Mouse (Mus musculus) hindbrain, embryonic 12.5 days (tissue): ENCODE measurements at regions not wholly inside any gene's neighbourhood (a gene's known extent, or its start where the extent isn't known, plus 50 kb on each side); places are given as distances from the start of the nearest gene placed in this dataset.

Experiments used
- ATAC-seq: fragments of 200-750 bp; cut with Nextera tagmentation; 2 replicates; pipeline ENCODE4 v1.8.0; 2017; ENCODE audit warnings: moderate TSS enrichment; ENCODE audit not compliant: low FRiP score
- H3K27ac ChIP-seq: fragments of 300-500 bp; sonication (generic); 2 replicates; pipeline ENCODE4 v1.5.1; 2016; ENCODE audit warnings: mild to moderate bottlenecking
- H3K27me3 ChIP-seq: fragments of 300-500 bp; sonication (generic); 2 replicates; pipeline ENCODE4 v1.6.1; 2016; ENCODE audit warnings: mild to moderate bottlenecking
- H3K36me3 ChIP-seq: fragments of 300-500 bp; sonication (generic); 2 replicates; pipeline ENCODE4 v1.6.1; 2016; ENCODE audit warnings: mild to moderate bottlenecking
- H3K4me1 ChIP-seq: fragments of 300-500 bp; sonication (generic); 2 replicates; pipeline ENCODE4 v1.6.1; 2016
- H3K4me2 ChIP-seq: fragments of 300-500 bp; sonication (generic); replicated peaks from 2 replicates; pipeline ENCODE4 v1.6.1; 2016; ENCODE audit warnings: mild to moderate bottlenecking
- H3K4me3 ChIP-seq: fragments of 300-500 bp; sonication (generic); 2 replicates; pipeline ENCODE4 v1.5.1; 2016; ENCODE audit warnings: mild to moderate bottlenecking
- H3K9ac ChIP-seq: fragments of 300-500 bp; sonication (generic); 2 replicates; pipeline ENCODE4 v1.6.1; 2016; ENCODE audit warnings: mild to moderate bottlenecking, moderate library complexity
- H3K9me3 ChIP-seq: fragments of 300-500 bp; sonication (generic); replicated peaks from 2 replicates; pipeline ENCODE4 v1.6.1; 2016; ENCODE audit warnings: mild to moderate bottlenecking
- WGBS: fragments of 180-500 bp; shearing (Covaris S2); methylation state at CpG from one replicate; pipeline ENCODE4 v1.1.7; 2016; 5-methylcytosine and 5-hydroxymethylcytosine counted together

- no peaks in the 10 kb centered on the region for H3K27me3 ChIP-seq
- no peaks in the 10 kb centered on the region for H3K36me3 ChIP-seq
- no peaks in the 10 kb centered on the region for H3K9me3 ChIP-seq
- H3K27ac ChIP-seq: no peak overlapping the region
- H3K4me1 ChIP-seq: no peaks in the 10 kb centered on the region
- ATAC-seq: no peak
- no peak overlapping the region for H3K4me2 ChIP-seq
- no peak overlapping the region for H3K9ac ChIP-seq
- 60% methylated on average over 6 of the region's 6 CpGs for WGBS
- no peak overlapping the region for H3K4me3 ChIP-seq
Measured at GRCm38 (mm10) chrX:60833456-60833855, 59.8 kb downstream of the Sox3 start.

GRCm38 (mm10) chrX:60831330-60832027, 61.8 kb downstream of the Sox3 start:
- H3K27me3 ChIP-seq: no peaks in the 10 kb centered on the region
- peak overlapping the region; percentile 36 for H3K4me2 ChIP-seq
- 33% methylated on average over 20 of the region's 22 CpGs for WGBS
- no peaks in the 10 kb centered on the region for H3K36me3 ChIP-seq
- no peaks in the 10 kb centered on the region for H3K4me1 ChIP-seq
- peak; percentile 69 for ATAC-seq
- H3K27ac ChIP-seq: no peak overlapping the region
- H3K9ac ChIP-seq: no peak overlapping the region
- no peak overlapping the region for H3K4me3 ChIP-seq
- H3K9me3 ChIP-seq: no peaks in the 10 kb centered on the region

- no peak for ATAC-seq
- H3K9me3 ChIP-seq: no peaks in the 10 kb centered on the region
- WGBS: 78% methylated on average over 9 of the region's 9 CpGs
- H3K9ac ChIP-seq: no peak overlapping the region
- no peaks in the 10 kb centered on the region for H3K27me3 ChIP-seq
- no peak overlapping the region for H3K27ac ChIP-seq
- H3K36me3 ChIP-seq: no peaks in the 10 kb centered on the region
- no peak overlapping the region for H3K4me2 ChIP-seq
- no peak overlapping the region for H3K4me3 ChIP-seq
- H3K4me1 ChIP-seq: no peaks in the 10 kb centered on the region
Measured at GRCm38 (mm10) chrX:60825181-60826080, 67.8 kb downstream of the Sox3 start.

GRCm38 (mm10) chrX:60798567-60798966, 94.7 kb downstream of the Sox3 start:
- no peak overlapping the region for H3K9ac ChIP-seq
- H3K4me3 ChIP-seq: no peak overlapping the region
- no peaks in the 10 kb centered on the region for H3K9me3 ChIP-seq
- H3K27me3 ChIP-seq: no peaks in the 10 kb centered on the region
- WGBS: 56% methylated on average over 5 of the region's 5 CpGs
- no peak overlapping the region for H3K4me2 ChIP-seq
- H3K27ac ChIP-seq: no peak overlapping the region
- H3K36me3 ChIP-seq: no peaks in the 10 kb centered on the region
- no peak for ATAC-seq
- H3K4me1 ChIP-seq: 0 out of 2 replicates have a peak, but pooled peaks cover 2% of the 10 kb centered on the region

GRCm38 (mm10) chrX:60780766-60781165, 112.5 kb downstream of the Sox3 start:
- no peak for ATAC-seq
- Histone ChIP-seq H3K27me3 (no peaks in the 10 kb centered on the region), H3K4me2 (no peak overlapping the region), H3K9me3 (no peaks in the 10 kb centered on the region), H3K9ac (no peak overlapping the region), H3K4me1 (no peaks in the 10 kb centered on the region), H3K4me3 (no peak overlapping the region), H3K36me3 (no peaks in the 10 kb centered on the region), H3K27ac (no peak overlapping the region)
- 43% methylated on average over 5 of the region's 5 CpGs for WGBS

- Histone ChIP-seq H3K4me3 (no peak overlapping the region), H3K9ac (no peak overlapping the region), H3K9me3 (no peaks in the 10 kb centered on the region), H3K4me1 (no peaks in the 10 kb centered on the region), H3K36me3 (no peaks in the 10 kb centered on the region), H3K27me3 (no peaks in the 10 kb centered on the region), H3K4me2 (no peak overlapping the region), H3K27ac (no peak overlapping the region)
- no peak for ATAC-seq
- WGBS: 46% methylated on average over 2 of the region's 2 CpGs
Measured at GRCm38 (mm10) chrX:60780161-60780560, 113.1 kb downstream of the Sox3 start.

- H3K36me3 ChIP-seq: no peaks in the 10 kb centered on the region
- ATAC-seq: no peak
- H3K9ac ChIP-seq: no peak overlapping the region
- no peaks in the 10 kb centered on the region for H3K9me3 ChIP-seq
- no peaks in the 10 kb centered on the region for H3K27me3 ChIP-seq
- H3K27ac ChIP-seq: no peak overlapping the region
- WGBS: 81% methylated on average over 5 of the region's 5 CpGs
- no peak overlapping the region for H3K4me3 ChIP-seq
- no peaks in the 10 kb centered on the region for H3K4me1 ChIP-seq
- no peak overlapping the region for H3K4me2 ChIP-seq
Measured at GRCm38 (mm10) chrX:60773645-60774044, 119.6 kb downstream of the Sox3 start.

GRCm38 (mm10) chrX:60772439-60772838, 120.8 kb downstream of the Sox3 start:
- H3K4me3 ChIP-seq: no peak overlapping the region
- H3K4me2 ChIP-seq: no peak overlapping the region
- H3K27ac ChIP-seq: no peak overlapping the region
- H3K27me3 ChIP-seq: no peaks in the 10 kb centered on the region
- H3K9me3 ChIP-seq: no peaks in the 10 kb centered on the region
- 52% methylated on average over 1 of the region's 1 CpGs for WGBS
- no peak overlapping the region for H3K9ac ChIP-seq
- H3K4me1 ChIP-seq: no peaks in the 10 kb centered on the region
- no peaks in the 10 kb centered on the region for H3K36me3 ChIP-seq
- no peak for ATAC-seq

GRCm38 (mm10) chrX:60750456-60750855, 142.8 kb downstream of the Sox3 start:
- 55% methylated on average over 5 of the region's 5 CpGs for WGBS
- Histone ChIP-seq H3K4me1 (no peaks in the 10 kb centered on the region), H3K9me3 (no peaks in the 10 kb centered on the region), H3K4me2 (no peak overlapping the region), H3K9ac (no peak overlapping the region), H3K27me3 (no peaks in the 10 kb centered on the region), H3K36me3 (no peaks in the 10 kb centered on the region), H3K27ac (no peak overlapping the region), H3K4me3 (no peak overlapping the region)
- no peak for ATAC-seq

GRCm38 (mm10) chrX:60743971-60744370, 149.3 kb downstream of the Sox3 start:
- Histone ChIP-seq H3K4me1 (no peaks in the 10 kb centered on the region), H3K4me3 (no peak overlapping the region), H3K27ac (no peak overlapping the region), H3K4me2 (no peak overlapping the region), H3K27me3 (no peaks in the 10 kb centered on the region), H3K9ac (no peak overlapping the region), H3K9me3 (no peaks in the 10 kb centered on the region), H3K36me3 (no peaks in the 10 kb centered on the region)
- no peak for ATAC-seq
- WGBS: 64% methylated on average over 3 of the region's 3 CpGs

- H3K4me3 ChIP-seq: no peak overlapping the region
- H3K9ac ChIP-seq: no peak overlapping the region
- H3K36me3 ChIP-seq: no peaks in the 10 kb centered on the region
- H3K4me1 ChIP-seq: no peaks in the 10 kb centered on the region
- H3K27me3 ChIP-seq: no peaks in the 10 kb centered on the region
- no peaks in the 10 kb centered on the region for H3K9me3 ChIP-seq
- H3K27ac ChIP-seq: no peak overlapping the region
- WGBS: 73% methylated on average over 3 of the region's 3 CpGs
- ATAC-seq: no peak
- no peak overlapping the region for H3K4me2 ChIP-seq
Measured at GRCm38 (mm10) chrX:60743020-60743707, 150.1 kb downstream of the Sox3 start.

GRCm38 (mm10) chrX:60719428-60720151, 127.1 kb upstream of the Atp11c start:
- ATAC-seq: peak; percentile 92
- no peaks in the 10 kb centered on the region for H3K27me3 ChIP-seq
- 28% methylated on average over 13 of the region's 13 CpGs for WGBS
- H3K4me3 ChIP-seq: no peak overlapping the region
- H3K9me3 ChIP-seq: no peaks in the 10 kb centered on the region
- peak overlapping the region; percentile 62 for H3K27ac ChIP-seq
- H3K4me1 ChIP-seq: peaks cover 8% of the 10 kb centered on the region
- H3K9ac ChIP-seq: no peak overlapping the region
- H3K4me2 ChIP-seq: 0 out of 2 replicates have a peak overlapping the region, but pooled peaks have one; percentile 17
- no peaks in the 10 kb centered on the region for H3K36me3 ChIP-seq
